16 mouse cellular contexts compared by ENCODE assay signal in the genomic region with DNA sequence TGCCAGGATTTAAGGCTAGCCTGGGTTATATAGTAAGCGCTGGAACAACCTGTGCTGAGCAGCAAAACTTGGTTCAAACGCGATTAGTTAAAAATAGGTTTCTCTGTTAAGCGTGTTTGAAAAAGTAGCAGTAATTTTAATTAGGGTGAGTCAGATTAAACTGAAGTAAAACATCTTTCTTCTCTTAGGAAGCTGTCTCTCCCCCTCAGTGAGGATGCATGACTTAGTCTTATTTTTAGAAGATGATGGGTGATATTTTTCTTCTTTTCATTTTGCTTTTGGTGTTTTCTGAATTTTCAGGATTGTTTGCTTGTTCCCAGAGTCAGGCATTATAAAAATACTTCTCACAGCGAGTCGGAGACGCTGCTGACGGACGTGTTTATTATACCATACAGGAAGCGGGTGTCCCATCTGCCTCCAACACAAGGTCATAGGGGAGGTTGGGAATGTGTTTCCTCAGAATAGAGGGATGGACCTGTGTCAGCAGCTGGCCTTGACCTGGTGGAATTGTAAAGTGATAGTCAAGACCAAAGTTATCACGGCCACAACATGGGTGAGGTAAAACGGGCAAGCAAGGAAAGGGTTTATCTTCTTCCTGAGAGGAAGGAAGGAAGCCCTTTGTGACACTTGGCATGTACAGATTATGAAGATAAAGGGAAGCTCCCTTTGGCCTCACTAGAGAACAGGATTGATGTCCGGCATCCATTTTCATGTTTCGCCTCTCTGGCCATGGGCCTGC. TPM values are rescaled to one million over a fixed set of nuclear protein-coding genes. Genes with fewer than 3 reads are reported as not detected.
DNase-seq lines count a peak whose midpoint lies in the region; ATAC-seq and TF ChIP-seq lines count a peak whose summit lies in the region.
"Had no signal": no experiment of that assay in that cellular context is flagged by ENCODE, and none has a peak within 500 bp of the region (broad histone marks: within the 10 kb centered on the region; RNA-seq: fewer than 3 reads in every experiment).

No protein-coding gene starts in this region.

- no peak overlapping the region for H3K4me2 ChIP-seq in kidney, embryonic 15.5 days
- H3K4me2 ChIP-seq in midbrain, embryonic 15.5 days = no peak overlapping the region
- H3K4me2 ChIP-seq: hindbrain, embryonic 12.5 days; midbrain, embryonic 11.5 days; stomach, embryonic 15.5 days had no signal

- no peak for ATAC-seq in kidney, embryonic 15.5 days (replicated peaks; ENCODE audit: low FRiP score)
- no peak for ATAC-seq in midbrain, embryonic 15.5 days (replicated peaks)

- H3K27ac ChIP-seq in kidney, adult 2 months (ENCODE audit: insufficient read depth, low read depth, low read length) = no peak overlapping the region; the same call in 1 of the 2 replicates
- H3K27ac ChIP-seq in kidney, embryonic 15.5 days = no peak overlapping the region
- H3K27ac ChIP-seq in midbrain, embryonic 15.5 days = no peak overlapping the region
- H3K27ac ChIP-seq: hindbrain, embryonic 12.5 days; macrophage; stomach, embryonic 15.5 days had no signal

- H3K9ac ChIP-seq in kidney, embryonic 15.5 days = no peak overlapping the region
- H3K9ac ChIP-seq in midbrain, embryonic 15.5 days = no peak overlapping the region
- H3K9ac ChIP-seq: hindbrain, embryonic 12.5 days; stomach, embryonic 15.5 days had no signal

- TF ChIP-seq CTCF in kidney, adult 2 months (conservative IDR thresholded peaks at IDR 0.05; ENCODE audit: insufficient read depth, insufficient read length, low read depth, low read length) = no peak

- H3K27me3 ChIP-seq in kidney, adult 2 months (replicated peaks; ENCODE audit: control insufficient read depth, insufficient read depth, low read length) = no peaks in the 10 kb centered on the region
- no peaks in the 10 kb centered on the region for H3K27me3 ChIP-seq in kidney, embryonic 15.5 days
- no peaks in the 10 kb centered on the region for H3K27me3 ChIP-seq in midbrain, embryonic 15.5 days (replicated peaks)
- H3K27me3 ChIP-seq: hindbrain, embryonic 12.5 days; stomach, embryonic 15.5 days had no signal

- TF ChIP-seq POLR2A in kidney, adult 2 months (IDR thresholded peaks at IDR 0.05; ENCODE audit: low read depth, low read length) = no peak

- no peak overlapping the region for H3K4me3 ChIP-seq in kidney, adult 2 months (ENCODE audit: insufficient read depth, low read depth, low read length)
- no peak overlapping the region for H3K4me3 ChIP-seq in kidney, embryonic 15.5 days (replicated peaks)
- no peak overlapping the region for H3K4me3 ChIP-seq in midbrain, embryonic 15.5 days
- H3K4me3 ChIP-seq: hindbrain, embryonic 12.5 days; stomach, embryonic 15.5 days had no signal

- no peaks in the 10 kb centered on the region for H3K9me3 ChIP-seq in kidney, embryonic 15.5 days (replicated peaks)
- H3K9me3 ChIP-seq in midbrain, embryonic 15.5 days = no peaks in the 10 kb centered on the region
- H3K9me3 ChIP-seq: hindbrain, embryonic 12.5 days; stomach, embryonic 15.5 days had no signal

- peak; percentile 39 for DNase-seq in kidney, adult 2 months
- DNase-seq in lung, postnatal 10 days = peak; percentile 19
- DNase-seq in lung, postnatal 4 days = no peak
- DNase-seq in kidney, postnatal 10 days = peak; percentile 42
- no peak for DNase-seq in neural tube, embryonic 10.5 days (ENCODE audit: extremely low spot score, low spot score)
- DNase-seq: cerebellum, adult 9-11 months; gastrocnemius, postnatal 10 days; heart, postnatal 10 days; right cerebral cortex, postnatal 14 days; thymus, adult 2 months had no signal

- H3K4me1 ChIP-seq in kidney, adult 2 months (ENCODE audit: control insufficient read depth, insufficient read depth, low read length) = no peaks in the 10 kb centered on the region
- H3K4me1 ChIP-seq in kidney, embryonic 15.5 days = 0 out of 2 replicates have a peak, but pooled peaks cover 3% of the 10 kb centered on the region
- no peaks in the 10 kb centered on the region for H3K4me1 ChIP-seq in midbrain, embryonic 15.5 days
- H3K4me1 ChIP-seq: hindbrain, embryonic 12.5 days; stomach, embryonic 15.5 days had no signal

- whole genome bisulfite sequencing in kidney, adult 2 months = 44% methylated on average over 14 of the region's 14 CpGs
- 48% methylated on average over 14 of the region's 14 CpGs for WGBS in kidney, embryonic 15.5 days
- WGBS in midbrain, embryonic 15.5 days = 87% methylated on average over 14 of the region's 14 CpGs

- no peaks in the 10 kb centered on the region for H3K36me3 ChIP-seq in kidney, adult 2 months (ENCODE audit: control insufficient read depth, insufficient read depth, low read length)
- no peaks in the 10 kb centered on the region for H3K36me3 ChIP-seq in kidney, embryonic 15.5 days
- no peaks in the 10 kb centered on the region for H3K36me3 ChIP-seq in midbrain, embryonic 15.5 days (replicated peaks)
- H3K36me3 ChIP-seq: hindbrain, embryonic 12.5 days; stomach, embryonic 15.5 days had no signal

RNA-seq across cellular contexts. Expression of gene Stab2, which starts 15.4 kb away (rescaled TPM):
- polyA plus RNA-seq in kidney, adult 2 months (2012; rRNA removed) = 15.4 and 20.3 TPM in 2 replicates
- polyA plus RNA-seq in kidney, embryonic 15.5 days (2015; fragmentation: Nextera tagmentation; extraction: Ambion mirVana) = 2.2 and 2.6 TPM in 2 replicates
- 0.18 and 0.26 TPM in 2 replicates for polyA plus RNA-seq in midbrain, embryonic 15.5 days (2015; fragmentation: Nextera tagmentation; extraction: Ambion mirVana)

Comparison
In these comparisons a context has a peak if more than half of its experiments do, and no peak if none do; other contexts are left out.
1. DNase-seq: peak in kidney, adult 2 months (single experiment), lung, postnatal 10 days (single experiment) and kidney, postnatal 10 days (single experiment); none in lung, postnatal 4 days (0 of 2) and neural tube, embryonic 10.5 days (single experiment).